14 mouse cellular contexts compared by ENCODE assay signal in genomic region chr2:102154328-102154727, GRCm38 (mm10). TPM values are rescaled to one million over a fixed set of nuclear protein-coding genes. Genes with fewer than 3 reads are reported as not detected.
DNase-seq lines count a peak whose midpoint lies in the region; ATAC-seq and TF ChIP-seq lines count a peak whose summit lies in the region.
"Had no signal": no experiment of that assay in that cellular context is flagged by ENCODE, and none has a peak within 500 bp of the region (broad histone marks: within the 10 kb centered on the region; RNA-seq: fewer than 3 reads in every experiment).

No protein-coding gene starts in this region.

- ATAC-seq in kidney, embryonic 14.5 days (ENCODE audit: low FRiP score, low TSS enrichment): no peak
- no peak for ATAC-seq in lung, embryonic 15.5 days (ENCODE audit: borderline replicate concordance, extremely low read depth, low FRiP score, low TSS enrichment)
- ATAC-seq in intestine, postnatal 0 days: peak; percentile 41; the same call in 1 of the 2 replicates
- ATAC-seq: forebrain, embryonic 16.5 days had no signal

- H3K9me3 ChIP-seq in kidney, embryonic 14.5 days (ENCODE audit: control insufficient read depth, low read length): no peaks in the 10 kb centered on the region
- no peaks in the 10 kb centered on the region for H3K9me3 ChIP-seq in lung, embryonic 15.5 days
- H3K9me3 ChIP-seq in intestine, postnatal 0 days (ENCODE audit: control insufficient read depth): no peaks in the 10 kb centered on the region
- H3K9me3 ChIP-seq: heart, embryonic 13.5 days; hindbrain, embryonic 15.5 days; midbrain, embryonic 10.5 days had no signal

- no peaks in the 10 kb centered on the region for H3K36me3 ChIP-seq in kidney, embryonic 14.5 days (ENCODE audit: control insufficient read depth, insufficient read depth, low read length)
- no peaks in the 10 kb centered on the region for H3K36me3 ChIP-seq in lung, embryonic 15.5 days
- H3K36me3 ChIP-seq in intestine, postnatal 0 days (ENCODE audit: control insufficient read depth, insufficient read depth): no peaks in the 10 kb centered on the region
- H3K36me3 ChIP-seq in macrophage (ENCODE audit: inconsistent target): no peaks in the 10 kb centered on the region
- H3K36me3 ChIP-seq: heart, embryonic 13.5 days; hindbrain, embryonic 15.5 days had no signal

- no peak overlapping the region for H3K9ac ChIP-seq in kidney, embryonic 14.5 days (ENCODE audit: low read depth, low read length)
- no peak overlapping the region for H3K9ac ChIP-seq in lung, embryonic 15.5 days
- no peak overlapping the region for H3K9ac ChIP-seq in intestine, postnatal 0 days (ENCODE audit: low read depth, low read length)
- H3K9ac ChIP-seq: heart, embryonic 13.5 days; hindbrain, embryonic 15.5 days had no signal

- H3K4me1 ChIP-seq in kidney, embryonic 14.5 days (ENCODE audit: control insufficient read depth, insufficient read depth, low read length): peaks cover 46% of the 10 kb centered on the region
- H3K4me1 ChIP-seq in lung, embryonic 15.5 days: peaks cover 42% of the 10 kb centered on the region
- no peaks in the 10 kb centered on the region; the same call in 1 of the 2 replicates for H3K4me1 ChIP-seq in intestine, postnatal 0 days (replicated peaks; ENCODE audit: control insufficient read depth, insufficient read depth, low read length)

- no peak overlapping the region for H3K27ac ChIP-seq in kidney, embryonic 14.5 days (ENCODE audit: low read depth, low read length)
- H3K27ac ChIP-seq in lung, embryonic 15.5 days: peak overlapping the region; percentile 34; the same call in 1 of the 2 replicates
- H3K27ac ChIP-seq in intestine, postnatal 0 days (ENCODE audit: low read depth, low read length): no peak overlapping the region
- H3K27ac ChIP-seq in macrophage: peak overlapping the region; percentile 10; the same call in 1 of the 2 replicates
- H3K27ac ChIP-seq: heart, embryonic 13.5 days; hindbrain, embryonic 15.5 days; midbrain, embryonic 10.5 days had no signal

- no peak overlapping the region for H3K4me3 ChIP-seq in kidney, embryonic 14.5 days (ENCODE audit: low read length)
- no peak overlapping the region for H3K4me3 ChIP-seq in lung, embryonic 15.5 days
- H3K4me3 ChIP-seq in intestine, postnatal 0 days (ENCODE audit: low read depth, low read length): no peak overlapping the region
- H3K4me3 ChIP-seq in macrophage (ENCODE audit: inconsistent target): no peak overlapping the region
- H3K4me3 ChIP-seq: heart, embryonic 13.5 days; hindbrain, embryonic 15.5 days; midbrain, embryonic 10.5 days had no signal

- TF ChIP-seq CTCF in intestine, postnatal 0 days (IDR thresholded peaks at IDR 0.05; ENCODE audit: low read depth): no peak

- peaks cover 28% of the 10 kb centered on the region; the same call in 1 of the 2 replicates for H3K79me2 ChIP-seq in macrophage (ENCODE audit: inconsistent target)

- DNase-seq in kidney, adult 18-20 months: peak; percentile 37
- no peak for DNase-seq in lung, postnatal 36 days
- DNase-seq in cerebellum, postnatal 4 days (ENCODE audit: low spot score in 2 of 2): no peak
- DNase-seq: cerebellum, adult 11-12 months; gastrocnemius, postnatal 10 days; thymus, adult 18-20 months had no signal

- no peak overlapping the region for H3K4me2 ChIP-seq in kidney, embryonic 14.5 days (replicated peaks; ENCODE audit: low read depth, low read length)
- no peak overlapping the region for H3K4me2 ChIP-seq in lung, embryonic 15.5 days
- no peak overlapping the region for H3K4me2 ChIP-seq in intestine, postnatal 0 days (replicated peaks; ENCODE audit: low read depth)
- H3K4me2 ChIP-seq: heart, embryonic 13.5 days; hindbrain, embryonic 15.5 days had no signal

- 24% methylated on average over 4 of the region's 4 CpGs for WGBS in kidney, embryonic 14.5 days
- WGBS in lung, embryonic 15.5 days: 49% methylated on average over 4 of the region's 4 CpGs
- WGBS in intestine, postnatal 0 days: 20% methylated on average over 4 of the region's 4 CpGs
- 45% methylated on average over 4 of the region's 4 CpGs for WGBS in macrophage (ENCODE audit: missing documents)

- H3K27me3 ChIP-seq in kidney, embryonic 14.5 days (ENCODE audit: control insufficient read depth, insufficient read depth, low read length): no peaks in the 10 kb centered on the region
- no peaks in the 10 kb centered on the region for H3K27me3 ChIP-seq in lung, embryonic 15.5 days
- H3K27me3 ChIP-seq in intestine, postnatal 0 days (replicated peaks; ENCODE audit: control insufficient read depth, insufficient read depth, low read length): no peaks in the 10 kb centered on the region
- H3K27me3 ChIP-seq: heart, embryonic 13.5 days; hindbrain, embryonic 15.5 days had no signal

RNA-seq across cellular contexts. Expression of gene Ldlrad3, which starts 31.9 kb away (rescaled TPM):
- 19.0 and 39.2 TPM in 2 replicates for polyA plus RNA-seq in kidney, embryonic 14.5 days (2014; fragmentation: Nextera tagmentation; extraction: Ambion mirVana)
- polyA plus RNA-seq in lung, embryonic 15.5 days (2015; fragmentation: Nextera tagmentation; extraction: Ambion mirVana): 43.8 and 48.5 TPM in 2 replicates
- polyA plus RNA-seq in intestine, postnatal 0 days (2015; fragmentation: Nextera tagmentation; extraction: Ambion mirVana): 4.3 and 4.5 TPM in 2 replicates
- total RNA-seq in macrophage (2018; cell fraction: chromatin; rRNA removed): 10 to 100 TPM in 7 of 26 experiments, 1 to 10 TPM in 18, under 1 TPM in 1; 0.77 to 15.6 (median 5.0) TPM
- 10 to 100 TPM in 2 of 26 experiments, 1 to 10 TPM in 24; 2.3 to 10.7 (median 5.7) TPM for total RNA-seq in macrophage (2018; cell fraction: cytosol; rRNA removed)
- 10 to 100 TPM in 7 of 26 experiments, 1 to 10 TPM in 19; 2.2 to 18.1 (median 7.5) TPM for total RNA-seq in macrophage (2018; cell fraction: nucleus; rRNA removed)
- polyA plus RNA-seq in macrophage (2018): 4.8 to 10.7 TPM (median 10.0 TPM) in 3 replicates

Comparison
In these comparisons a context has a peak if more than half of its experiments do, and no peak if none do; other contexts are left out.
1. H3K27ac ChIP-seq: peak in lung, embryonic 15.5 days (single experiment) and macrophage (single experiment); none in kidney, embryonic 14.5 days (single experiment) and intestine, postnatal 0 days (single experiment).